Mouse (Mus musculus): ENCODE measurements at regions not wholly inside any gene's neighbourhood (a gene's known extent, or its start where the extent isn't known, plus 50 kb on each side); places are given as distances from the start of the nearest gene placed in this dataset.
"Not testable (repeated sequence)": the region's sequence is repeated elsewhere in the genome, so short reads cannot be mapped to it uniquely, and the experiment has no call there.

DNA sequence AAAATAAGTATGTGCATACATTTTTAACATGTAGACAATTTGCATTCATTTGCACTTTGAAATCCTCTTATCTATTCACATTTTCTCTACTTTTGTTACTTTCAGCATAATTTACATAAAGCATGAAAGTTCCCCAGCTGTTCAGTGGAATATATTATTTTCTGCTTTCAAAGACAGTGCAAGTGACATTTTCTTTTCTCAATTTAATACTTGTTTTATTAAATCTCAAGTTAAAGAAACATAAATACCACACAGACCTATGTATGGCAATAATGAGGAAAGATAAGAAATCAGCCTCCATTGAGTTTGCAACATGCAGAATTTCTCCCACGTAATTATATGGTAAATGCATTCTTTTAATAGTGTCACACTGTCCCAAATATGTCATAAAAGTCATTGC, 1168.1 kb upstream of the Gje1 start:
- no peak for DNase-seq

DNA sequence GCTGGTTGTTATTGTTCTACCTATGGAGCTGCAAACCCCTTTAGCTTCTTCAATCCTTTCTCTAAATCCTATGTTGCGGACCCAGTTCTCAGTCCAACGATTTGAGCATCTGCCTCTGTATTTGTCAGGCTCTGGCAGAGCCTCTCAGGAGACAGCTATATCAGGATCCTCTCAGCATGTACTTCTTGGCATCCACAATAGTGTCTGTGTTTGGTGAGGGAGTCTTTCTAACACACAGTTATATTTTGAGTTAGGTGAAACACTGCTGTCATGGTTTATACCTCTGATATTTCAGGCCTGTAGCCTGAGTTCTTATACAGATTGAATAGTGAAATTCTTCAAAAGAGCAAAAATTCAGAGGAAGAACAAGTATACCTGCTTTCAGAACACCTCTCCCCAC, 1150.0 kb upstream of the Gje1 start:
- peak in 1 of 2 experiments; percentile 4 for DNase-seq

DNA sequence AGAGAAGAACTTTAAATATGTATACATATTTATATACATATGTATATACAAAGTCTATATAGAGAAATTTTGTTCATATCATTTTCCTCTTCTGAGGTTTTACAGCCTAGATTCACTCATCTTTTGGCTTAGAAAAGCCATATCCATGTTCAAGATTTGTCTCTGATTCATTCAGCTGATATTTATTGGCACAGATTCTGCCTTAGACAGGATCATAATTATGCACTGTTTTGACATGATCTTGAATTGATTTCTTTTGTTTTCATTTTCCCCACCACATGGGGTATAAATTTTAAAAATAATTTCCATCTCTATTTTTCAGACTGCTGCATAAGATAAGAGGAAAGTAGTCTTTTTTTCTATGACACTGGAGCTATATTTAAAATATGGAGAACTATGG, 1148.9 kb upstream of the Gje1 start:
- DNase-seq: no peak

DNA sequence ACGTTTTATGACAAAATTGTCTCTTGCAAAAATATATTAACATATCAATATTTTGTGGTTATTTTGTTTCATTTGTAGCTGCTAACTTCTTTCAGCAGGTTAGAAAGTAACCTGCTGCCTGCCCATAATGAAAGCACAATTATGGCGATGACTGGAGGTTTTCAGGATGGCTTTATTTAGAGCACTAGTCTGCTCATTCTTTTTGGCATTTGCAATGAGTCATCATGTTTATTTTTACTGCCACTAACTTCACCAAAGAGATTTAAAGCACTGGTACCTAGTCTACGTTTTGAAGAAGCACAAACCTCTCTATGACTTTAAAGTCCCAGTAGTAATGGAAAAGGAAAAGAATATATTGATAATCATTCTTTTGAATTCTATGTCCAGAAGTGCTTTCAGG, 1123.4 kb upstream of the Gje1 start:
- DNase-seq: no peak

DNA sequence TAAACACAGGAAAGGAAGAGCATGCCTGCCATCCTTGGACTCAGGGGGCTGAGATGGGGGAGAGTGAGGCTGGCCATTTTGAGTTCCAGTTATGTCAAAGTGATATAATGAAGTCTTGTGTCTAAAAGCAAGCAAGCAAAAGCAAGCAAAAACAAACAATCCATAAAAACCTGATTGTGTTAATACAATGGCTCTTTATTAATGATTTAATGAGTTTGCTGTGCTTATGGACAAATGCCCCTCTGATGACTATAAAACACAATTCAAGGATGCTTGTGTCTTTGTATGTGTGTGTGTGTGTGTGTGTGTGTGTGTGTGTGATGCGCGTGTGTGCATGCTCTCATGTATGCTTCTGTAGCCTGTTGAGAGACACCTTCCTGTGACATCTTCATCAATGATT, 1114.3 kb upstream of the Gje1 start:
- no peak for DNase-seq

DNA sequence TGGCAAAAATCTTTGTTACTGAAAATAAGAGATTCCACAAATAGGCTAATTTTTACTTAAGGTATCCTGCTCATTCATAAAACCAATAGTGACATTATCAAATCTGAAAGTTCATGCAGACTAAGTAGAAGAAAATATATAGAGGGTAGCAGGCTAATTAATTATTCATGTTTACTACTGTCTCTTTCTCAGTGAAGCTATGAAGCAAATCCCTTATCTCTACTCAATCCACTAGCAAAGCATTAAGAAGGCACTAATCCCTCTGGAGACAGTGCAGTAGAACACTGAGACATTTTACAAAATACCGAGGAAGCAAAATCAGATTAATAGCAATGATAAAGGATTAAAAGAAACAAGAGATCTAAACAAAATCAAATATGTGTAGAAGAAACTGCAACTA, 1107.4 kb upstream of the Gje1 start:
- DNase-seq: no peak

DNA sequence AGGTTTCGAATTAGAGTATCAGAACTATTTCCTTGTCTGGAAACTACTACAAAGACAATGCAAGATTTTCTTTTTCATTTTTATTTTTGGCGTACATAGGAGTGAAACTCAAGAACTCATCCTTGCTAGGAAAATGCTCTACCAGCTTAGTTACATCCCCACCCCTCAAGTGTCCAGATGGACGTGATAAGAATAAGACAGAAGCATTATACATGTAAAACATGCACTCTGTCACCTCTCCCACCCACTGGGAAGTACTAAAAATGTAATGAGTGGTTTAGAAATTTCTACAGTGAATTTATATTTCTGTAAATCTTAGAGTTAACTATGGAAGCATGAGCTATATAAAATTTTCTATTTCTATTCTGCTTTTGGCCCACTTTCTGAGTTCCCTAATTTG, 1089.3 kb upstream of the Gje1 start:
- DNase-seq: no peak

DNA sequence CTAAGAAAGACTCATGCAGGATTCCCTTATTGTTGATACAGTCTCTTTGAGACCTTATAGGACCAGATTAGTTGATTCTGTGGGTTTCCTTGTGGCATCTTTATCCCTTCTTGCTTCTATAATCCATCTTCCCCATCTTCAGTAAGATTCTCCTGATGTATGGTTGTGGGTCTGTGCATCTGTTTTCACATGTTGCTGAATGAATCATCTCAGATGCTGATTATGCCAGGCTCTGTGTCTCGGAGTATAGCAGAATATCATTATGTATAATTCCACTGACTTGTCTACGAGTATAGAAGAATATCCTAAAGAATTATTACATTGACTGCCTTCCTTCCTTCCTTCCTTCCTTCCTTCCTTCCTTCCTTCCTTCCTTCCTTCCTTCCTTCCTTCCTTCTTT, 1087.8 kb upstream of the Gje1 start:
- DNase-seq: no peak

DNA sequence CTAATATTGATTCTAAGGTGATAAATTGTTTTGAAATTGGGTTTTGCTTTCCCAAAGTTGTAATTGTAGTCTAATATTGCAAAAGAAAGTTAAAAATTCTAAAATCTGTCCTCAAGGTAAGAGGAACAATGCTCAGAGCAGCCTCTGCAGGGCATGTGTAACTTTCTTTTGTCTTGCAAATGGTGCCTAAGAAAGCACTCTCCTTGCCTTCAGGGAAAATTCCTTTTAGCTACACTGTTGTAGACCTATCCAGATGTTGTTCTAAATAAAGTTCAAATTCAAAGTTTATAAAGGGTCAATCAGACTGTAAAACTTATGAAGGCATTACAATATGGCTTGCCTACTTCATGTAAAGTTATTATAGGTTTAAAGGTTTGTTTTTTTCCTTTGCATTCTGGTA, 1075.2 kb upstream of the Gje1 start:
- not testable (repeated sequence) for DNase-seq

DNA sequence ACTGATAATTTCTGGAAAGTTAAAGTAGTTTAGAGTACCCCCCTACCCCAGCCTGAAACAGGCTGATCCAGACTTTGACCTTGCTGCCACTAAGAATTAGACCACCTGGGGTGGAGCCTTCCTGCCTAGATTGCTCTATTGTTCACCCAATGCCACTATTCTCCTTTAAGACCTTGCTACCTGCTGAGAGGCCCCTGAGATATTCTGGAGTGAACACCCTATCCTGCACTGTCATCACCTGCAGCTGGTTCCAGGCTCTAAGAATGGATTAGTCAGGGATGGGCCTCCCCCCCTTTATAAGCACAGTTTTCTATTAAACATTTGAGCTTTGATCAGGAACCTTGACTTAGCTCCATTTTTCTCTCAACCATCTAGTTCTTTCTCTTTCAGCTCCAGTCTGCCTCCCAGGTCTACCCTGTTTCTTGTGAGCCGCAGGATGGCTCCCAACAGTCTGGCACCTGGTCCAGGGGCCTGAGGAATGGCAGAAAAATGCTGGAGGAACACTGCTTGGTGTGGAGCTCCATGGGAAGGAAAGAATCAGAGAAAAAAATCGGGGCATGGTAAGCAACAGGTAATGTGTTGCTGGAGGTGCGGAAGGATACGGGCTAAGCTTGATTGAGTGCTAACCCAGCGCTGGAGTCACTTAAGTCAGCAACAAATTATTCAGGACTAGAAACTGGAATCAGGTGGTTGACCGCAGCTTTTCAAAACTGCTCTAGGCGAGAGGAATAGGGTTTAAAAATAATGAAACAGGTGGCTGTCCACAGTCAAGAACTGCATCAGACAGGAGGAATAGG, 1073.7 kb upstream of the Gje1 start:
- no peak for DNase-seq

DNA sequence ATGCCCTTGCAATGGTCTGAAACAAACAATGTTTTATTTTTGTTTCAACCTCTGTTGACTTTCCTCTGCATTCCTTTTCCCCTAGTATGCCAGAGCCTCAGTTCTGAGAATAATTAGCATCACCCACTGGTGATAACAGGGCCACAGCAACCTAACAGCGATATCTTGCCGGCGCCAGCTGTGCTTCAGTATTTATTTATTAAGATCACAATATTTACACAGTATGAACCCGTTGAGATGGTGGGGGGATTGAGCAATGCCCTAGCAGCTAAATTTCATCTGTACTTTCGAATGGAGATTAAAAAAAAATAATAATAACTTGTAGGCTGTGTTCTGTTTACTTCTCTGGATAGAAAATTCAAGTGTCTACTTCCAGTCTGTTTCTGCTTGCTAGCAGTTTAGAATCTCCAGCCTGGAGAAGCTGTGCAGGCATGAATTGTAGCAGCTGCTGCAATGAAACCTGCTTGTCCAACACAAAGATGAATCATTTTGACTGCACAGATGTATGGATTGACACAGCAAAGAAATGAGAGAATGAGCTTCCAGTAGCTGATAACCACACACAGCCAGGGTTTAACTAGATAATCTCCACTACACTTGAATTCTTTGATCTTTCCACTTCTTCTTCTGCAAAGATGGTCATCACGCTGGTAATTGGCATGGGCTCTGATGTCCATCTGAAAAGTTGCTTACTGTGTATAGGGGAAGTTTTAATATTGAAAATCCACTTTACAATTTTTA, 1042.1 kb upstream of the Gje1 start:
- DNase-seq: no peak

DNA sequence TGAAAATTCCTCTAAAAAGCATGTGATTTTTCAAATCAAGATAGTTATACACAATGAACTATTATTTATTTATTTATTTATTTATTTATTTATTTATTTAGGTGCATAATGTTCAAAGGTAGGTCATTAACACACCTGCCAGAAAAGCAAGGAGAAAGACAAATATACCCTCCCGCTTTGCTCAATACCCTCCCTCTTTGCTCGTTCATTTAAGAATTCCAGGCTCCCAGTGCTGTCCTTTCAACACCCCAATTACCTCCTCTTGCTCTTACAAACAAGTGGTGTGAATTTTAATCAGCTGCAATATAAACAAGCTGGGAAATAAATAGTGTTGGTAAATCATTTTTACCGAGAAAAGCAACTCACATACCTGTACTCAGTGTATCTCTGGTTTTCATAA, 1041.6 kb upstream of the Gje1 start:
- no peak for DNase-seq

DNA sequence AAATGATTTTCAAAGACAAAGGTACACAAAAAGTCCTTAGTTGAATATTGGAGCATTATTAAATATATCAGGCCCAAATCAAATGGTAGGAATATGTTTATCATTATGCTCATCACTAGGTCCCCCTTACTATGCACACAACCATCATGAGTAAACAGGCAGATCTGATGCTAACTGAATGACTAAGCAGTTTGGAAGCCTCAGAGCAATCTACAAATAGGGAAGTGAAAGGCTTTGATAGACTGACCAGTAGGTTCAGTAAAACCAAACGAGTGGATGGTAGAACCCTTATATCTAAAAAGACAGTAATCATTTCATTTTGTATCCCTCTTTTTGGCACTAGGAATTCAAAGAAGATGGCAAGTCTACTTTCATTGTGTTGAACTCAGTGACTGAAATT, 1039.5 kb upstream of the Gje1 start:
- no peak for DNase-seq

DNA sequence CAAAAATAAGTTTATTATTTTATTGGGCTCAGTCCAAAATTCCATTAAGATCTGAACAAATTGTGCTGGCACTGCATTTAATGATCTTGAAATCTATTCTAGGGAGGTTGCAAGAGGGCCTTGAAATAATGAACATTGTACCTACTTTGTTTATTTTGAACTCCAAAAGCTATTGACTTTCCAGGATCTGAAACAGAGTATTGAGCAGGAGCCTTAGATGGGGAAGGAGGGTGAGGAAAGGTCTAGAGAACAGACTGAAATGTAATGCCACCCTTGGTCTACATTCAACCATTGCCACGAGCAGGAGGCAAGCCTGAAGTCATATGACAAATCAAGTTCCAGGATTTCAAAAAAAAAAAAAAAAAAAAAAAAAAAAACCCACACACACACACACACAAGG, 1028.9 kb upstream of the Gje1 start:
- no peak for DNase-seq

DNA sequence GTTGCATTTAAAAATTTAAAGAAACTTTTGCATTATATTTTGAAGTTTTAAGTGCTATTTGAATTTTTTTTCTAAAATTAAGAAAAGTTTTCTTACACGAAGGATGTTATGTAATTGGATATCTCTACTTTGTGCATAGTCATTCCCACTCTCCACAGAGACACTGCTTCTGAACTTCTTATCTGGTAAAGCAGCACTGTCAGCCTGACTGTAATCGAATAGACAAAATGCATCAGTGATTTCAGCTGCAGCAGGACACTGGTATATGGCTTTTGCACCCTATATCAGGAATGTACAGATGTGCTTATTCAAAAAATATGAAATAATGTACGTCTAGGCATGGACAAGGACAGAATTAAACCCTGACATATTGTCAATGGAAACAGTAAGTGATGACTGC, 1020.6 kb upstream of the Gje1 start:
- no peak for DNase-seq

DNA sequence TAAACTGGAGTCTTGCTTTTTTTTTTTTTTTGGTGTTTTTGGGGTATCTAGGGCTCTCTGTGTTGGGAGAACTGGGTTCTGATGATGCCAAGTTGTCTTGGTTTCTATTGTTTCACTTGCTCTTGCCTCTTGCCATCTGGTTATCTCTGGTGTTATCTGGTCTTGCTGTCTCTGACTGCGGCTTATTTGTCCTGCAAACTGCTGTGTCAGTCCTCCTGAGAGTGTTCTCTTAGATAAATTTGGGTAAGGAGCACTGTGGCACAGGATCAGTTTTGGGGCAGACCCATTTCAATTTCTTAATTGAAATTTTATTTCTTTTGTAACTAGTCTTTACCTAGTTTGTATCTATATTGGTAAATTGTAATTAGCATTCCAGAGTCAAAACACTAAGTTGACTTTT, 1013.3 kb upstream of the Gje1 start:
- DNase-seq: no peak

DNA sequence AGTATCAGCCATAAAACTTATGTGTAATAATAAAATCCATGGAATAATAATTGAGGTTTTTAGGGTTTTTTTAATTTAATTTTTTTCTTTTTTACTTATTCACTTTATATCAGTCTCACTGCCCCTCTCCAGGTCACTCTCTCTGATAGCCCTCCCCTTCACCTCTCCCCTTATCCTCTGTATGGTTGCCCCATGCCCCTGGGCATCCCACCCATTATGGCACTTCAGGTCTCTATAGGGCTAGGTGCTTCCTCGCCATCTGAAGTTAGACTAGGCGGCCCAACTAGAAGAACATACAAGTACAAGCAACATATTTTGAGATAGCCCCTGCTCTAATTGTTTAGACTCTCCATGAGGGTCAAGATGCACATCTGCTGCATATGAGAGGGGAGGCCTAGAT, 979.9 kb upstream of the Gje1 start:
- DNase-seq: no peak

DNA sequence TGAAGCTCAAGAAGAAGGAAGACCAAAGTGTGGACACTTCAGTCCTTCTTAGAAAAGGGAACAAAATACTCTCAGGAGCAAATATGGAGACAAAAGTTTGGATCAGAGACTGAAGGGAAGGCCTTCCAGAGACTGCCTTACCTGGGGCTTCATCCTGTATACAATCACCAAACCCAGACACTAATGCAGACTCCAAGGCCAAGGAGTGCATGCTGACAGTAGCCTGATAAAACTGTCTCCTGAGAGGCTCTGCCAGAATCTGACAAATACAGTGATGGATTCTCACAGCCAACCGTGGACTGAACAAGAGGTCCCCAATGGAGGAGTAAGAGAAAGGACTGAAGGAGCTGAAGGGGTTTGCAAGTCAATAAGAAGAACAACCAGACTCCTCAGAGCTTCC, 979.0 kb upstream of the Gje1 start:
- DNase-seq: no peak

DNA sequence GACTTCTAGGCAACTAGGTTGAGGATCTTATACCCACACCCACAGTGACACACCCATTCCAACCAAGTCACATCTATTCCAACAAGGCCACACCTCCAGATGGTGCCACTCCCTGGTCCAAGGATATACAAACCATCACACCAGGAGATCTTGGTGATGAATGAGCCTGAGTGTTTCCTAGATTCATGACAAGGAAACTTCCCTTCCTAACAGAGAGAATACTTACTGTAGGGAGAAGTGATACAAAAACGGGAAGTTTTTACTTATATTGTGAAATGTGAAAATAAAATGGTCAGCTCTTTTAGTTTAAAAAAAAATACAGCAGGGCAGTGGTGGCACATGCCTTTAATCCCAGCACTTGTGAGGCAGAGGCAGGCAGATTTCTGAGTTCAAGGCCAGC, 953.6 kb upstream of the Gje1 start:
- DNase-seq: not testable (repeated sequence)

All from cerebellum, postnatal 36 days (tissue).